Mouse (Mus musculus): ENCODE measurements at regions not wholly inside any gene's neighbourhood (a gene's known extent, or its start where the extent isn't known, plus 50 kb on each side); places are given as distances from the start of the nearest gene placed in this dataset.

GRCm38 (mm10) chr17:85768341-85768740, 80.3 kb upstream of the Six2 start:
- Histone ChIP-seq H3K9me3 (no peaks in the 10 kb centered on the region), H3K4me3 (no peak overlapping the region), H3K27ac (no peak overlapping the region), H3K36me3 (no peaks in the 10 kb centered on the region), H3K27me3 (ENCODE audit: insufficient read depth, poor library complexity, severe bottlenecking) (no peaks in the 10 kb centered on the region), H3K4me1 (replicated peaks) (peaks cover 16% of the 10 kb centered on the region)
- WGBS = 90% methylated on average over 10 of the region's 10 CpGs
- DNase-seq (ENCODE audit: low spot score) = no peak

GRCm38 (mm10) chr17:85767201-85767862, 79.3 kb upstream of the Six2 start:
- H3K9me3 ChIP-seq = peaks cover 5% of the 10 kb centered on the region; the same call in 1 of the 2 replicates
- H3K27me3 ChIP-seq (ENCODE audit: insufficient read depth, poor library complexity, severe bottlenecking) = no peaks in the 10 kb centered on the region
- H3K4me1 ChIP-seq (replicated peaks) = peaks cover 16% of the 10 kb centered on the region
- no peak overlapping the region for H3K27ac ChIP-seq
- H3K4me3 ChIP-seq = no peak overlapping the region
- H3K36me3 ChIP-seq = no peaks in the 10 kb centered on the region
- WGBS = 79% methylated on average over 15 of the region's 15 CpGs
- no peak for DNase-seq (ENCODE audit: low spot score)

DNA sequence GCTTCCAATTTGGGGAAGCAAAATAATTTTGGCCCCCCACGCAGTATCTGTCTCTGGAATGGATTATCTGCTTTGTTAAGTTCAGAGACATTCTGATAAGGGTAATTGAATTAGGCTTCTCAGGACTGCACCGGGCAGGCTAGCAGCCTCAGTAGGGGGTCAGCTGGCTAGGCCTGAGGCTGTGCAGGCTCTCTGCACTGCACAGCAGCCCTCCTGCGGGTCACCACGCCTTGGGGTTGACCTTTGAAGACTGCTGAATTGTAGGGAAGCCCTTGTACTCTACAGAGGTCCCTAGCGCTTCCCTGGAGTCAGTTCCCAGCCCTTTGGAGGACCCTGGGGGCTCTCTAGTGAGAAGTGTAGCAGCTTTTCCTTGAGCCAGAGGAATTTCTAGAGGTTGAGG, 78.5 kb upstream of the Six2 start:
- no peaks in the 10 kb centered on the region for H3K36me3 ChIP-seq
- peak overlapping the region; percentile 45; the same call in 1 of the 2 replicates for H3K27ac ChIP-seq
- WGBS = 9% methylated on average over 5 of the region's 5 CpGs
- H3K4me1 ChIP-seq (replicated peaks) = peaks cover 16% of the 10 kb centered on the region
- no peaks in the 10 kb centered on the region for H3K27me3 ChIP-seq (ENCODE audit: insufficient read depth, poor library complexity, severe bottlenecking)
- peak; percentile 38 for DNase-seq (ENCODE audit: low spot score)
- H3K9me3 ChIP-seq = peaks cover 10% of the 10 kb centered on the region; the same call in 1 of the 2 replicates
- no peak overlapping the region for H3K4me3 ChIP-seq

- Histone ChIP-seq H3K27me3 (ENCODE audit: insufficient read depth, poor library complexity, severe bottlenecking) (no peaks in the 10 kb centered on the region), H3K9me3 (peaks cover 15% of the 10 kb centered on the region; the same call in 1 of the 2 replicates), H3K4me1 (replicated peaks) (no peaks in the 10 kb centered on the region), H3K36me3 (no peaks in the 10 kb centered on the region), H3K4me3 (no peak overlapping the region), H3K27ac (no peak overlapping the region)
- DNase-seq (ENCODE audit: low spot score) = no peak
- 72% methylated on average over 9 of the region's 9 CpGs for WGBS
Measured at GRCm38 (mm10) chr17:85758581-85759098, 70.6 kb upstream of the Six2 start.

GRCm38 (mm10) chr17:85757647-85758046, 69.6 kb upstream of the Six2 start:
- 96% methylated on average over 1 of the region's 1 CpGs for WGBS
- Histone ChIP-seq H3K9me3 (peaks cover 16% of the 10 kb centered on the region; the same call in 1 of the 2 replicates), H3K27me3 (ENCODE audit: insufficient read depth, poor library complexity, severe bottlenecking) (peaks cover 4% of the 10 kb centered on the region), H3K27ac (no peak overlapping the region), H3K4me3 (no peak overlapping the region), H3K36me3 (no peaks in the 10 kb centered on the region), H3K4me1 (replicated peaks) (no peaks in the 10 kb centered on the region)
- DNase-seq (ENCODE audit: low spot score) = no peak

GRCm38 (mm10) chr17:85755557-85755956, 67.5 kb upstream of the Six2 start:
- Histone ChIP-seq H3K9me3 (peaks cover 8% of the 10 kb centered on the region; the same call in 1 of the 2 replicates), H3K36me3 (no peaks in the 10 kb centered on the region), H3K27me3 (ENCODE audit: insufficient read depth, poor library complexity, severe bottlenecking) (peaks cover 14% of the 10 kb centered on the region), H3K27ac (no peak overlapping the region), H3K4me3 (no peak overlapping the region), H3K4me1 (replicated peaks) (no peaks in the 10 kb centered on the region)
- no peak for DNase-seq (ENCODE audit: low spot score)
- 86% methylated on average over 2 of the region's 2 CpGs for WGBS

DNA sequence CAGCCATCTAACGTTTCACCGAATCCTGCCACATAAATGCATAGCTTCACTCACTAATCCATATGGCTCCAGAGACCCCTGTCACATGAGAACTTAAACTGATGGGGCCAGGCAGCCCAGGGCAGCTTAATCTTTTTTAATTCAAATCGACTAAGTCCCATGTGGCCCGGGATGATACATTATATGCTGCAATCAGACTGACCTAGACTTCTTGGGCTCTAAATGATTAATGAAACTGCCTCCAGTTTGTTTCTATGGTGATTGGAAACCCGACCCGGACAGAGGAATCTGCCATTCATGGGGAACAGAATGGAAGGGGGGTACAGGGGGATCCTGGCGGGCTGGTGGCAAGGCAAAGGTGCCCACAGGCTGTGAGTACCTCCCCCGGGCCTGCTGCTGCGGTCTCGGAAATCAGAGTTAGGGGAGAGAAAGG, 60.6 kb upstream of the Six2 start:
- Histone ChIP-seq H3K36me3 (no peaks in the 10 kb centered on the region), H3K27ac (peak overlapping the region; percentile 77), H3K4me3 (peak overlapping the region; percentile 34), H3K4me1 (replicated peaks) (peaks cover 30% of the 10 kb centered on the region), H3K9me3 (peaks cover 4% of the 10 kb centered on the region; the same call in 1 of the 2 replicates), H3K27me3 (ENCODE audit: insufficient read depth, poor library complexity, severe bottlenecking) (peaks cover 46% of the 10 kb centered on the region)
- peak; percentile 70 for DNase-seq (ENCODE audit: low spot score)
- 17% methylated on average over 10 of the region's 10 CpGs for WGBS

DNA sequence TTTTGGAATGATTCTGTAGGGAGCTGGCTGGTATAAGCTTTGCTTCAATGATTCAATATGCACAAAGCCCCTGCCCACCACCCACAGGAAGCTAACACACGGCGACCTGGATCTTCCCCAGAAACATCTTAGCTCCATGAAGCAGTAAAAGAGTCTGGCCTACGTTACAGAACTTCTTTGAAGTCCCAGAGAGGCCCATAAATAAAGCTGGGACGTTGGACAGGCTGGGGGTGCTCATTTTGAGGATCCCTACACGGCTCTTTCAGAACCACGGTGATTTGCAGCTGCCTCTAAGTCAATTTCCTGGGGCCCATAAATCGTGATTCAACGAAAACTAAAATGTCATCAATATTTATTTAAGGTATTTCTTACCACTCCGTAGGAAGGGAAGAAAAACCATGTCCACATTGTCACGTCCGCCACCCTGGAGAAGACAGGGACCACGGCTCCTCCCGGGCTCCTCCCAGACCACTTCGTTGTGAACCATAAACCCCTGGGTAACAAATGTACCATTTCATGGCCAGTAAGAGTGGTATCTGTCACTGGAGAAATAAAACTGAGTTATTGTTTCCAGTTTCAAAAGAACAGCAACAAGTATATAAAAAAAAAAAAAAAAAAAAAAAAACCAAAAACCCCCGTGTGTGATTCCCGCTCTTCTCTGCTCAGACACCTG, 60.0 kb upstream of the Six2 start:
- H3K4me1 ChIP-seq (replicated peaks) = peaks cover 30% of the 10 kb centered on the region
- no peaks in the 10 kb centered on the region for H3K36me3 ChIP-seq
- peaks cover 42% of the 10 kb centered on the region for H3K27me3 ChIP-seq (ENCODE audit: insufficient read depth, poor library complexity, severe bottlenecking)
- no peaks in the 10 kb centered on the region for H3K9me3 ChIP-seq
- no peak overlapping the region for H3K4me3 ChIP-seq
- H3K27ac ChIP-seq = peak overlapping the region; percentile 50
- WGBS = 70% methylated on average over 16 of the region's 16 CpGs
- DNase-seq (ENCODE audit: low spot score) = no peak

Measured in hindbrain, embryonic 10.5 days (tissue).